Mouse (Mus musculus) midbrain, embryonic 11.5 days (tissue): Measurements from ENCODE around the gene P2rx6. TPM values are rescaled to one million over a fixed set of nuclear protein-coding genes. Genes with fewer than 3 reads are reported as not detected.

Experiments
- polyA plus RNA-seq: library from polyadenylated mRNA; unstranded; fragments of >200 nt; fragmentation: Nextera tagmentation; extraction: Ambion mirVana; gene quantifications from 2 replicates; pipeline ENCODE4 v1.2.1, GENCODE M21; 2014

P2rx6 gene
- polyA plus RNA-seq, 1 experiment from 2014 or later: 0.41 TPM

Other genes starting within 250 kb of the P2rx6 start
- gene Serpind1, start 230.5 kb upstream of the P2rx6 start, polyA plus RNA-seq: 0.22 and 0.28 TPM in 2 replicates
- 7.5 and 8.0 TPM in 2 replicates for gene Snap29, start 155.9 kb upstream of the P2rx6 start, polyA plus RNA-seq
- 40.1 and 46.1 TPM in 2 replicates for gene Pi4ka, start 155.6 kb upstream of the P2rx6 start, polyA plus RNA-seq
- 85.5 and 92.2 TPM in 2 replicates for gene Crkl, start 109.9 kb upstream of the P2rx6 start, polyA plus RNA-seq
- 1.4 and 3.0 TPM in 2 replicates for gene Aifm3, start 72.3 kb upstream of the P2rx6 start, polyA plus RNA-seq
- 70.5 and 77.2 TPM in 2 replicates for gene Lztr1, start 53.2 kb upstream of the P2rx6 start, polyA plus RNA-seq
- 46.7 and 47.1 TPM in 2 replicates for gene Thap7, start 30.7 kb upstream of the P2rx6 start, polyA plus RNA-seq
- gene Lrrc74b, start 638 bp upstream of the P2rx6 start, polyA plus RNA-seq: 0.14 and 0.23 TPM in 2 replicates
- 1.5 and 2.0 TPM in 2 replicates for gene Slc7a4, start 21.3 kb downstream of the P2rx6 start, polyA plus RNA-seq
- gene Smpd4, start 57.5 kb downstream of the P2rx6 start, polyA plus RNA-seq: 41.1 and 46.5 TPM in 2 replicates
- gene Ccdc74a, start 84.6 kb downstream of the P2rx6 start, polyA plus RNA-seq: 4.8 and 5.4 TPM in 2 replicates
- gene Med15, start 171.0 kb downstream of the P2rx6 start, polyA plus RNA-seq: 28.9 and 29.4 TPM in 2 replicates
- gene Klhl22, start 197.7 kb downstream of the P2rx6 start, polyA plus RNA-seq: 38.7 and 39.5 TPM in 2 replicates
- 3.8 and 4.4 TPM in 2 replicates for gene Scarf2, start 235.4 kb downstream of the P2rx6 start, polyA plus RNA-seq